13 mouse cellular contexts compared by ENCODE assay signal in genomic region chr12:109531347-109532023, GRCm38 (mm10).
DNase-seq lines count a peak whose midpoint lies in the region; ATAC-seq and TF ChIP-seq lines count a peak whose summit lies in the region.
"Had no signal": no experiment of that assay in that cellular context is flagged by ENCODE, and none has a peak within 500 bp of the region (broad histone marks: within the 10 kb centered on the region; RNA-seq: fewer than 3 reads in every experiment).

No protein-coding gene starts in this region.

- peaks cover 58% of the 10 kb centered on the region for H3K4me1 ChIP-seq in midbrain, embryonic 10.5 days
- peaks cover 13% of the 10 kb centered on the region; the same call in 1 of the 2 replicates for H3K4me1 ChIP-seq in midbrain, embryonic 13.5 days (replicated peaks)
- H3K4me1 ChIP-seq in limb, embryonic 10.5 days, result peaks cover 54% of the 10 kb centered on the region
- peaks cover 13% of the 10 kb centered on the region for H3K4me1 ChIP-seq in lung, postnatal 0 days (ENCODE audit: insufficient read depth, low read depth, low read length)

- 0 out of 2 replicates have a peak, but pooled peaks have one; percentile 18 for TF ChIP-seq EP300 in lung, postnatal 0 days (IDR thresholded peaks at IDR 0.05)

- 88% methylated on average over 8 of the region's 8 CpGs for WGBS in midbrain, embryonic 10.5 days
- WGBS in midbrain, embryonic 13.5 days, result 88% methylated on average over 8 of the region's 8 CpGs
- WGBS in limb, embryonic 10.5 days, result 75% methylated on average over 8 of the region's 8 CpGs
- WGBS in lung, postnatal 0 days, result 44% methylated on average over 8 of the region's 8 CpGs

- TF ChIP-seq CTCF in lung, postnatal 0 days (IDR thresholded peaks at IDR 0.05), result no peak

- H3K27ac ChIP-seq in midbrain, embryonic 10.5 days (replicated peaks), result peak overlapping the region; percentile 75
- no peak overlapping the region for H3K27ac ChIP-seq in midbrain, embryonic 13.5 days
- peak overlapping the region; percentile 59 for H3K27ac ChIP-seq in limb, embryonic 10.5 days
- peak overlapping the region; percentile 8; the same call in 1 of the 2 replicates for H3K27ac ChIP-seq in lung, postnatal 0 days (ENCODE audit: low read length)
- H3K27ac ChIP-seq: forebrain, embryonic 12.5 days; macrophage had no signal

- H3K9me3 ChIP-seq in midbrain, embryonic 10.5 days (replicated peaks), result peaks cover 45% of the 10 kb centered on the region
- peaks cover 35% of the 10 kb centered on the region for H3K9me3 ChIP-seq in midbrain, embryonic 13.5 days
- H3K9me3 ChIP-seq in limb, embryonic 10.5 days (replicated peaks), result peaks cover 6% of the 10 kb centered on the region
- H3K9me3 ChIP-seq in lung, postnatal 0 days (ENCODE audit: low read length), result peaks cover 3% of the 10 kb centered on the region; the same call in 1 of the 2 replicates

- peaks cover 36% of the 10 kb centered on the region for H3K27me3 ChIP-seq in midbrain, embryonic 10.5 days (ENCODE audit: low read depth, poor library complexity, severe bottlenecking)
- 0 out of 2 replicates have a peak, but pooled peaks cover 4% of the 10 kb centered on the region for H3K27me3 ChIP-seq in midbrain, embryonic 13.5 days
- no peaks in the 10 kb centered on the region for H3K27me3 ChIP-seq in limb, embryonic 10.5 days (ENCODE audit: low read depth, poor library complexity, severe bottlenecking)
- H3K27me3 ChIP-seq in lung, postnatal 0 days (replicated peaks; ENCODE audit: insufficient read depth, low read length), result no peaks in the 10 kb centered on the region
- H3K27me3 ChIP-seq: CH12.LX had no signal

- ATAC-seq in midbrain, embryonic 13.5 days, result no peak
- ATAC-seq in lung, postnatal 0 days, result peak; percentile 64

- H3K36me3 ChIP-seq in midbrain, embryonic 10.5 days, result 0 out of 2 replicates have a peak, but pooled peaks cover 2% of the 10 kb centered on the region
- H3K36me3 ChIP-seq in midbrain, embryonic 13.5 days, result no peaks in the 10 kb centered on the region
- 0 out of 2 replicates have a peak, but pooled peaks cover 3% of the 10 kb centered on the region for H3K36me3 ChIP-seq in limb, embryonic 10.5 days
- no peaks in the 10 kb centered on the region for H3K36me3 ChIP-seq in lung, postnatal 0 days (ENCODE audit: insufficient read depth, low read length)
- H3K36me3 ChIP-seq: forebrain, embryonic 12.5 days had no signal

- H3K4me2 ChIP-seq in midbrain, embryonic 13.5 days (replicated peaks), result no peak overlapping the region
- no peak overlapping the region for H3K4me2 ChIP-seq in lung, postnatal 0 days (replicated peaks; ENCODE audit: low read depth, low read length)
- H3K4me2 ChIP-seq: forebrain, embryonic 12.5 days had no signal

- no peak for DNase-seq in midbrain, embryonic 10.5 days (ENCODE audit: low spot score)
- DNase-seq in limb, embryonic 10.5 days (ENCODE audit: low spot score), result no peak
- DNase-seq in lung, postnatal 0 days (ENCODE audit: low spot score), result peak; percentile 60
- DNase-seq in urinary bladder, postnatal 14 days (ENCODE audit: low spot score), result no peak
- DNase-seq in kidney, adult 11 months, result no peak
- DNase-seq in natural killer cell, adult 2 months (ENCODE audit: low spot score in 2 of 2), result no peak
- DNase-seq: gastrocnemius, postnatal 25 days; kidney, adult 9 months; thymus, postnatal 25 days had no signal

- H3K4me3 ChIP-seq in midbrain, embryonic 10.5 days, result no peak overlapping the region
- no peak overlapping the region for H3K4me3 ChIP-seq in midbrain, embryonic 13.5 days (replicated peaks)
- no peak overlapping the region for H3K4me3 ChIP-seq in limb, embryonic 10.5 days
- no peak overlapping the region for H3K4me3 ChIP-seq in lung, postnatal 0 days (ENCODE audit: low read depth, low read length)
- H3K4me3 ChIP-seq: forebrain, embryonic 12.5 days had no signal

- H3K9ac ChIP-seq in midbrain, embryonic 13.5 days (replicated peaks), result no peak overlapping the region
- H3K9ac ChIP-seq in lung, postnatal 0 days (replicated peaks; ENCODE audit: low read depth), result no peak overlapping the region
- H3K9ac ChIP-seq: forebrain, embryonic 12.5 days had no signal
